Mouse (Mus musculus): ENCODE measurements at regions not wholly inside any gene's neighbourhood (a gene's known extent, or its start where the extent isn't known, plus 50 kb on each side); places are given as distances from the start of the nearest gene placed in this dataset.

DNA sequence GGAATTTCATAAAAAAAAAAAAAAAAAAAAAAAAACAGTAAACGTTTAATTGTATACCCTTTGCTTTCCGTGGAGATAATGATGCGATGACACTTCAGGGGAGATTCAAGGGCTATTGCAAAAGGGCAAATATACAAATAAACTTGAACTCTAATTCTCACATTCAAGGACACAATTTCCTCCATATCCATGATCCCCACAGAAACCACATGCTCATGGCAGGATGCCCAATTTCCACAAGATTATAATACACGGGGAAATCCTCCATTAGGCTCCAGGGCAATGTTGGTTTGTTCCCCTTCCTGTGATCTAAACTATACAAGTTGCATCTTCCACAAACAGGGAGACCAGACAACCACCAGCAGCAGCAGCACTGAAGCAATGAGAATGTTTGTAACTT lies 781.4 kb downstream of the Nr2f2 start:
- no peak for TF ChIP-seq POLR2A (IDR thresholded peaks at IDR 0.05; ENCODE audit: borderline replicate concordance, extremely low read depth, insufficient read depth, insufficient read length, poor library complexity, severe bottlenecking)
- TF ChIP-seq CTCF (IDR thresholded peaks at IDR 0.05; ENCODE audit: borderline replicate concordance, extremely low read depth, insufficient read depth, insufficient read length), result no peak
